Comparison of ENCODE assay signal across 1 mouse cellular context in genomic region chr5:138263260-138264206, GRCm38 (mm10).
TF ChIP-seq lines count a peak whose summit lies in the region.

BC037034 (minus strand) TSS chr5:138264033.

TF ChIP-seq in CH12.LX, 34 proteins besides CTCF, POLR2A, EP300 and RAD21 (continued from another document):
- TF ChIP-seq USF2 (conservative IDR thresholded peaks at IDR 0.05; ENCODE audit: low read depth, low read length) (no peak), NRF1 (IDR thresholded peaks at IDR 0.05; ENCODE audit: low read depth, low read length) (no peak), MXI1 (IDR thresholded peaks at IDR 0.05; ENCODE audit: low read depth, low read length) (no peak; the same call in 1 of the 2 replicates), POLR2AphosphoS2 (IDR thresholded peaks at IDR 0.05; ENCODE audit: low read depth, low read length) (peak; percentile 77; the same call in 1 of the 2 replicates), SIN3A (IDR thresholded peaks at IDR 0.05; ENCODE audit: low read length) (peak; percentile 86), ETS1 (conservative IDR thresholded peaks at IDR 0.05; ENCODE audit: low read depth, low read length) (no peak), MAX (IDR thresholded peaks at IDR 0.05; ENCODE audit: low read length) (no peak), HCFC1 (IDR thresholded peaks at IDR 0.05; ENCODE audit: low read depth, low read length) (peak; percentile 81), ZMIZ1 (IDR thresholded peaks at IDR 0.05; ENCODE audit: low read depth, low read length) (no peak; the same call in 1 of the 2 replicates), MAZ (IDR thresholded peaks at IDR 0.05; ENCODE audit: low read depth, low read length) (0 out of 2 replicates have a peak, but pooled peaks have one; percentile 36), ZC3H11A (IDR thresholded peaks at IDR 0.05; ENCODE audit: low read depth, low read length) (no peak), TBP (conservative IDR thresholded peaks at IDR 0.05; ENCODE audit: low read depth, low read length) (peak; percentile 88), IRF4 (IDR thresholded peaks at IDR 0.05; ENCODE audit: low read depth, low read length) (peak; percentile 30; the same call in 1 of the 2 replicates), CHD1 (IDR thresholded peaks at IDR 0.05; ENCODE audit: low read depth, low read length) (no peak), RCOR1 (conservative IDR thresholded peaks at IDR 0.05; ENCODE audit: low read depth, low read length) (no peak), UBTF (IDR thresholded peaks at IDR 0.05; ENCODE audit: low read depth, low read length) (peak; percentile 31; the same call in 1 of the 2 replicates), TCF12 (IDR thresholded peaks at IDR 0.05; ENCODE audit: low read depth, low read length) (peak; percentile 79)
TF ChIP-seq in CH12.LX: peak in this region for 11.
